Mouse (Mus musculus) megakaryocyte, embryonic 14.5 days (primary cell): ENCODE measurements around the gene Sh3d19.

Experiments used
- FLI1 ChIP-seq: IDR thresholded peaks from 2 replicates; pipeline ENCODE4 v1.6.1; 2012; ENCODE audit warnings: low read length, inconsistent platforms, mixed read lengths
- GATA1 ChIP-seq: IDR thresholded peaks from 3 replicates; pipeline ENCODE4 v1.6.1; 2012; ENCODE audit warnings: mixed read lengths, low read length, inconsistent platforms, borderline replicate concordance

GRCm38 (mm10) chr3:86030566-86030965 is 59.7 kb downstream of the Sh3d19 start:
- TF ChIP-seq GATA1 (no peak), FLI1 (no peak)
